Comparison of ENCODE assay signal across 19 mouse cellular contexts in genomic region chr14:29998747-29999474, GRCm38 (mm10). TPM values are rescaled to one million over a fixed set of nuclear protein-coding genes. Genes with fewer than 3 reads are reported as not detected.
DNase-seq lines count a peak whose midpoint lies in the region; ATAC-seq and TF ChIP-seq lines count a peak whose summit lies in the region.
"Had no signal": no experiment of that assay in that cellular context is flagged by ENCODE, and none has a peak within 500 bp of the region (broad histone marks: within the 10 kb centered on the region; RNA-seq: fewer than 3 reads in every experiment).

No protein-coding gene starts in this region.

- ATAC-seq in hindbrain, embryonic 16.5 days = peak; percentile 28
- no peak for ATAC-seq in hindbrain, embryonic 14.5 days (ENCODE audit: low FRiP score)
- ATAC-seq in forebrain, postnatal 0 days = peak; percentile 60

- TF ChIP-seq CTCF in CH12.LX (conservative IDR thresholded peaks at IDR 0.05 in 1 of 2, IDR thresholded peaks at IDR 0.05 in 1 of 2; ENCODE audit: low read depth in 2 of 2, low read length in 2 of 2) = no peak
- TF ChIP-seq CTCF in forebrain, postnatal 0 days (IDR thresholded peaks at IDR 0.05; ENCODE audit: low read depth) = no peak
- TF ChIP-seq CTCF in kidney, adult 2 months (conservative IDR thresholded peaks at IDR 0.05; ENCODE audit: insufficient read depth, insufficient read length, low read depth, low read length) = no peak

- WGBS in hindbrain, embryonic 16.5 days = 74% methylated on average over 13 of the region's 13 CpGs
- WGBS in hindbrain, embryonic 14.5 days = 75% methylated on average over 13 of the region's 13 CpGs
- 63% methylated on average over 13 of the region's 13 CpGs for WGBS in forebrain, postnatal 0 days
- 81% methylated on average over 13 of the region's 13 CpGs for WGBS in kidney, adult 2 months

- no peak overlapping the region for H3K27ac ChIP-seq in hindbrain, embryonic 16.5 days (ENCODE audit: low read depth, low read length)
- H3K27ac ChIP-seq in hindbrain, embryonic 14.5 days = no peak overlapping the region
- H3K27ac ChIP-seq in CH12.LX (ENCODE audit: insufficient read depth, low read depth) = peak overlapping the region; percentile 91
- H3K27ac ChIP-seq in forebrain, postnatal 0 days (ENCODE audit: low read depth, low read length) = no peak overlapping the region
- no peak overlapping the region for H3K27ac ChIP-seq in kidney, adult 2 months (ENCODE audit: insufficient read depth, low read depth, low read length)
- H3K27ac ChIP-seq: embryonic facial prominence, embryonic 10.5 days; heart, adult 2 months; liver, embryonic 14.5 days had no signal

- H3K4me3 ChIP-seq in hindbrain, embryonic 16.5 days (ENCODE audit: low read length) = no peak overlapping the region
- no peak overlapping the region for H3K4me3 ChIP-seq in hindbrain, embryonic 14.5 days (replicated peaks; ENCODE audit: low read length)
- peak overlapping the region; percentile 58 to 80 (median 67) for H3K4me3 ChIP-seq in CH12.LX (replicated peaks in 1 of 3; ENCODE audit: low read depth in 2 of 3, low read length in 2 of 3, poor library complexity in 1 of 3)
- H3K4me3 ChIP-seq in forebrain, postnatal 0 days (ENCODE audit: low read depth, low read length) = no peak overlapping the region
- no peak overlapping the region for H3K4me3 ChIP-seq in kidney, adult 2 months (ENCODE audit: insufficient read depth, low read depth, low read length)
- H3K4me3 ChIP-seq: embryonic facial prominence, embryonic 10.5 days; heart, adult 2 months had no signal

- peak; percentile 81 for TF ChIP-seq POLR2A in CH12.LX (IDR thresholded peaks at IDR 0.05; ENCODE audit: low read depth, low read length)
- TF ChIP-seq POLR2A in kidney, adult 2 months (IDR thresholded peaks at IDR 0.05; ENCODE audit: low read depth, low read length) = no peak

- no peak for TF ChIP-seq RAD21 in CH12.LX (IDR thresholded peaks at IDR 0.05; ENCODE audit: low read depth, low read length)

- H3K9ac ChIP-seq in hindbrain, embryonic 16.5 days (ENCODE audit: low read depth, low read length) = no peak overlapping the region
- no peak overlapping the region for H3K9ac ChIP-seq in hindbrain, embryonic 14.5 days
- peak overlapping the region; percentile 93 for H3K9ac ChIP-seq in CH12.LX (ENCODE audit: insufficient read depth, low read depth)
- H3K9ac ChIP-seq in forebrain, postnatal 0 days = no peak overlapping the region
- H3K9ac ChIP-seq: liver, embryonic 14.5 days had no signal

- H3K79me2 ChIP-seq in CH12.LX (replicated peaks; ENCODE audit: control insufficient read depth, extremely low read depth, insufficient read depth, poor library complexity, severe bottlenecking) = no peaks in the 10 kb centered on the region

- H3K4me2 ChIP-seq in hindbrain, embryonic 16.5 days (ENCODE audit: low read length) = no peak overlapping the region
- no peak overlapping the region for H3K4me2 ChIP-seq in hindbrain, embryonic 14.5 days (replicated peaks)
- peak overlapping the region; percentile 82 for H3K4me2 ChIP-seq in CH12.LX (ENCODE audit: insufficient read depth, low read depth, poor library complexity, severe bottlenecking)
- H3K4me2 ChIP-seq in forebrain, postnatal 0 days (ENCODE audit: low read depth) = no peak overlapping the region
- H3K4me2 ChIP-seq: midbrain, embryonic 11.5 days had no signal

- no peaks in the 10 kb centered on the region for H3K9me3 ChIP-seq in hindbrain, embryonic 16.5 days (ENCODE audit: control insufficient read depth, low read length)
- no peaks in the 10 kb centered on the region for H3K9me3 ChIP-seq in hindbrain, embryonic 14.5 days (ENCODE audit: control insufficient read depth, low read length)
- H3K9me3 ChIP-seq in CH12.LX (replicated peaks; ENCODE audit: low read length) = no peaks in the 10 kb centered on the region
- no peaks in the 10 kb centered on the region for H3K9me3 ChIP-seq in forebrain, postnatal 0 days (ENCODE audit: low read length)
- H3K9me3 ChIP-seq: embryonic facial prominence, embryonic 10.5 days; G1E had no signal

- in situ Hi-C loops in CH12.LX (cut with MboI; ENCODE audit: low pct_ligation_motif_present, low pct_unique_long_range_greater_than_20kb, low sequenced_read_pairs) = no loop called here

- H3K27me3 ChIP-seq in hindbrain, embryonic 16.5 days (replicated peaks; ENCODE audit: control insufficient read depth, insufficient read depth, low read length) = no peaks in the 10 kb centered on the region
- H3K27me3 ChIP-seq in hindbrain, embryonic 14.5 days (ENCODE audit: control insufficient read depth, insufficient read depth, low read length) = no peaks in the 10 kb centered on the region
- no peaks in the 10 kb centered on the region for H3K27me3 ChIP-seq in CH12.LX (replicated peaks)
- H3K27me3 ChIP-seq in forebrain, postnatal 0 days (ENCODE audit: insufficient read depth, low read length) = no peaks in the 10 kb centered on the region
- H3K27me3 ChIP-seq in kidney, adult 2 months (replicated peaks; ENCODE audit: control insufficient read depth, insufficient read depth, low read length) = no peaks in the 10 kb centered on the region

- DNase-seq in hindbrain, embryonic 14.5 days (ENCODE audit: low spot score) = no peak
- DNase-seq in CH12.LX (ENCODE audit: extremely low read depth) = peak; percentile 89
- DNase-seq in ES-CJ7 (ENCODE audit: low read depth, low spot score) = peak; percentile 10
- DNase-seq in forebrain, postnatal 0 days = peak; percentile 16
- DNase-seq in lung, postnatal 14 days = no peak
- DNase-seq in kidney, adult 2 months = no peak
- DNase-seq: adrenal gland, postnatal 36 days; cerebellum, adult 2 months; cerebellum, postnatal 36 days; gastrocnemius, postnatal 10 days; heart, adult 2 months; heart, postnatal 36 days; kidney, postnatal 36 days; retina, postnatal 1 day had no signal

- H3K4me1 ChIP-seq in hindbrain, embryonic 16.5 days (ENCODE audit: control insufficient read depth, insufficient read depth, low read depth, low read length) = no peaks in the 10 kb centered on the region
- H3K4me1 ChIP-seq in hindbrain, embryonic 14.5 days (replicated peaks; ENCODE audit: control insufficient read depth, insufficient read depth, low read length) = no peaks in the 10 kb centered on the region
- peaks cover 10 to 38% of the 10 kb centered on the region in 2 experiments for H3K4me1 ChIP-seq in CH12.LX (ENCODE audit: control insufficient read depth in 1 of 2, insufficient read depth in 2 of 2)
- H3K4me1 ChIP-seq in forebrain, postnatal 0 days (ENCODE audit: insufficient read depth) = no peaks in the 10 kb centered on the region; the same call in 1 of the 2 replicates
- peaks cover 21% of the 10 kb centered on the region for H3K4me1 ChIP-seq in kidney, adult 2 months (ENCODE audit: control insufficient read depth, insufficient read depth, low read length)

- H3K36me3 ChIP-seq in hindbrain, embryonic 16.5 days (ENCODE audit: control insufficient read depth, insufficient read depth, low read length) = peaks cover 23% of the 10 kb centered on the region
- H3K36me3 ChIP-seq in hindbrain, embryonic 14.5 days (replicated peaks; ENCODE audit: control insufficient read depth, insufficient read depth) = peaks cover 38% of the 10 kb centered on the region
- H3K36me3 ChIP-seq in CH12.LX (replicated peaks in 1 of 2; ENCODE audit: control insufficient read depth in 1 of 2, insufficient read depth in 1 of 2, low read length in 1 of 2) = peaks cover 21 to 44% of the 10 kb centered on the region in 2 experiments
- peaks cover 32% of the 10 kb centered on the region for H3K36me3 ChIP-seq in forebrain, postnatal 0 days (ENCODE audit: insufficient read depth)
- no peaks in the 10 kb centered on the region; the same call in 1 of the 2 replicates for H3K36me3 ChIP-seq in kidney, adult 2 months (ENCODE audit: control insufficient read depth, insufficient read depth, low read length)

- dilution Hi-C loops in CH12.LX (cut with MboI; ENCODE audit: extremely low pct_ligation_motif_present, extremely low pct_unique_long_range_greater_than_20kb, low sequenced_read_pairs) = no loop called here

- TF ChIP-seq EP300 in CH12.LX (IDR thresholded peaks at IDR 0.05; ENCODE audit: low read length) = peak; percentile 28; the same call in 1 of the 2 replicates

RNA-seq across cellular contexts. Expression of gene Il17rb, which starts 9.8 kb away (rescaled TPM):
- polyA plus RNA-seq in hindbrain, embryonic 16.5 days (2015; fragmentation: Nextera tagmentation; extraction: Ambion mirVana) = 1.7 and 1.8 TPM in 2 replicates
- 1.7 and 2.7 TPM in 2 replicates for polyA plus RNA-seq in hindbrain, embryonic 14.5 days (2014; fragmentation: Nextera tagmentation; extraction: Ambion mirVana)
- total RNA-seq in CH12.LX (2012; rRNA removed) (4.3 and 6.7 TPM in 2 replicates), CH12.LX (2014; rRNA removed) (3.3 and 5.0 TPM in 2 replicates)
- polyA plus RNA-seq in CH12.LX (2012; ENCODE audit: insufficient read length, low read depth) = 9.5 and 12.9 TPM in 2 replicates
- total RNA-seq in forebrain, postnatal 0 days (2014; rRNA removed) = 0.71 and 0.92 TPM in 2 replicates
- 0.54 and 1.1 TPM in 2 replicates for polyA plus RNA-seq in forebrain, postnatal 0 days (2015; fragmentation: Nextera tagmentation; extraction: Ambion mirVana)
- 6.7 and 7.3 TPM in 2 replicates for polyA plus RNA-seq in kidney, adult 2 months (2012; rRNA removed)
- total RNA-seq: heart, adult 2 months; heart, postnatal 36 days had no signal
- polyA plus RNA-seq: G1E had no signal

RNA-seq across cellular contexts. Expression of gene Chdh, which starts 9.9 kb away (rescaled TPM):
- 0.36 and 0.51 TPM in 2 replicates for polyA plus RNA-seq in hindbrain, embryonic 16.5 days (2015; fragmentation: Nextera tagmentation; extraction: Ambion mirVana)
- polyA plus RNA-seq in hindbrain, embryonic 14.5 days (2014; fragmentation: Nextera tagmentation; extraction: Ambion mirVana) = 0.60 and 0.64 TPM in 2 replicates
- not detected in 2 replicates for total RNA-seq in CH12.LX (2012; rRNA removed)
- not detected in 2 replicates for total RNA-seq in CH12.LX (2014; rRNA removed)
- not detected in 2 replicates for polyA plus RNA-seq in CH12.LX (2012; ENCODE audit: insufficient read length, low read depth)
- 0.86 and 1.5 TPM in 2 replicates for total RNA-seq in forebrain, postnatal 0 days (2014; rRNA removed)
- polyA plus RNA-seq in forebrain, postnatal 0 days (2015; fragmentation: Nextera tagmentation; extraction: Ambion mirVana) = 0.21 TPM in 2 replicates
- polyA plus RNA-seq in kidney, adult 2 months (2012; rRNA removed) = 112 and 135 TPM in 2 replicates
- polyA plus RNA-seq: G1E had no signal

RNA-seq across cellular contexts. Expression of gene Actr8, which starts 20.8 kb away (rescaled TPM):
- 69.9 and 73.8 TPM in 2 replicates for polyA plus RNA-seq in hindbrain, embryonic 16.5 days (2015; fragmentation: Nextera tagmentation; extraction: Ambion mirVana)
- polyA plus RNA-seq in hindbrain, embryonic 14.5 days (2014; fragmentation: Nextera tagmentation; extraction: Ambion mirVana) = 60.0 and 61.6 TPM in 2 replicates
- 33.7 and 34.3 TPM in 2 replicates for total RNA-seq in CH12.LX (2012; rRNA removed)
- 32.8 and 33.4 TPM in 2 replicates for total RNA-seq in CH12.LX (2014; rRNA removed)
- 26.7 and 32.0 TPM in 2 replicates for polyA plus RNA-seq in CH12.LX (2012; ENCODE audit: insufficient read length, low read depth)
- 58.3 and 68.6 TPM in 2 replicates for total RNA-seq in forebrain, postnatal 0 days (2014; rRNA removed)
- polyA plus RNA-seq in forebrain, postnatal 0 days (2015; fragmentation: Nextera tagmentation; extraction: Ambion mirVana) = 38.6 and 49.2 TPM in 2 replicates
- polyA plus RNA-seq in kidney, adult 2 months (2012; rRNA removed) = 20.1 and 22.2 TPM in 2 replicates

RNA-seq across cellular contexts. Expression of gene Selenok, which starts 30.8 kb away (rescaled TPM):
- 371 and 398 TPM in 2 replicates for polyA plus RNA-seq in hindbrain, embryonic 16.5 days (2015; fragmentation: Nextera tagmentation; extraction: Ambion mirVana)
- 320 and 331 TPM in 2 replicates for polyA plus RNA-seq in hindbrain, embryonic 14.5 days (2014; fragmentation: Nextera tagmentation; extraction: Ambion mirVana)
- total RNA-seq in CH12.LX (2012; rRNA removed) (48.5 and 59.6 TPM in 2 replicates), CH12.LX (2014; rRNA removed) (83.7 and 88.8 TPM in 2 replicates)
- polyA plus RNA-seq in CH12.LX (2012; ENCODE audit: insufficient read length, low read depth) = 63.0 and 71.9 TPM in 2 replicates
- 95.6 and 154 TPM in 2 replicates for total RNA-seq in forebrain, postnatal 0 days (2014; rRNA removed)
- polyA plus RNA-seq in forebrain, postnatal 0 days (2015; fragmentation: Nextera tagmentation; extraction: Ambion mirVana) = 446 and 494 TPM in 2 replicates
- 49.4 and 68.3 TPM in 2 replicates for polyA plus RNA-seq in kidney, adult 2 months (2012; rRNA removed)

Comparison
In these comparisons a context has a peak if more than half of its experiments do, and no peak if none do; other contexts are left out.
1. H3K4me3 ChIP-seq: peak in CH12.LX (3 of 3); none in hindbrain, embryonic 16.5 days (single experiment), hindbrain, embryonic 14.5 days (single experiment), forebrain, postnatal 0 days (single experiment) and kidney, adult 2 months (single experiment).
2. DNase-seq: peak in CH12.LX (single experiment), ES-CJ7 (single experiment) and forebrain, postnatal 0 days (single experiment); none in hindbrain, embryonic 14.5 days (single experiment), lung, postnatal 14 days (single experiment) and kidney, adult 2 months (single experiment).
3. RNA of gene Chdh, which starts 9.9 kb away (polyA plus RNA-seq): 112 to 135 TPM in kidney, adult 2 months; 0.60 to 0.64 TPM in hindbrain, embryonic 14.5 days, 0.36 to 0.51 TPM in hindbrain, embryonic 16.5 days, 0.21 TPM in forebrain, postnatal 0 days and not detected in CH12.LX; every median in the first group is over 10 times any median in the second.